Mouse (Mus musculus): ENCODE data around the gene Stum.

Stum gene

GRCm38 (mm10) chr1:180387750-180388480 is 95.4 kb downstream of the Stum start:
- in situ Hi-C loops (cut with MboI, MseI) = no loop called here

DNA sequence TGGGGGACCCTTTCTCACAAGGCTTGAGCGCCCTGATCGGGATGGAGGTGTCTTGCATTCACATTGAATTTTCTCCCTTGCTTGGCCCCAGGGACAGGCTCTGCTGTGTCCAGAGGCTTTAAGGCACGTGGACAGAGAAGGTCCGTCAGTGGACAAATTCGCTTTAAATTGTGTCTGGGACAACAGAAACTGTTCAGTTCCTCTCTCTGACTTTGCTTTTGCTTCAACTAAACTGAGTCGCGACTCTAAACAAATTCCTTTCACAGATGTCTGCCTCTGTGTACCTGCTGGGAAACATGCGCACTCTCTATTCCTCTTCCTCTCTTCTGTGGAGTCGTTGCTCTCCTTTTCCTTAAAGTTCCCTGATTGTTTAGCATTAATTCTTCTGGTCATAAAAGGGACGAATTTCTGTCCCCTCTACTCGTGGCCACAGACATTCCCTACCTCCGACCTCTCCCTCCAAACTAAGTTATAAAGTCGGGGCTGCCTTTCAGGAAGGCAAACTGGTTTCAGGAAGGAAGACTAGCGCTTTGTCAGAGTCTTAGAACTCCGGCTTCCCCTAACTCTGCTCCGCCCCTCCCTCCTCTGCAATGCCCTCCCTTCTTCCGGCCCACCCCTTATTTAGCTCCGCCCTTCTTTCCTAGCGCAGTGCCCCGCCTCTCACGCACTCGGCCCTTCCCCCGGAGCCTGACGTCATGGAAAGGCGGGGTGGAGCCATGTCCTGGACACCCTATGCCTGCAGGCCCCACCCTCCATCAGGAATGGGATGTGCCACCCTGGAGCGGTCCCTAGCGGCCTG is 96.2 kb downstream of the Stum start:
- in situ Hi-C loops (cut with MboI, MseI) = no loop called here

GRCm38 (mm10) chr1:180385308-180385707 is 98.0 kb downstream of the Stum start:
- in situ Hi-C loops (cut with MboI, MseI) = no loop called here

DNA sequence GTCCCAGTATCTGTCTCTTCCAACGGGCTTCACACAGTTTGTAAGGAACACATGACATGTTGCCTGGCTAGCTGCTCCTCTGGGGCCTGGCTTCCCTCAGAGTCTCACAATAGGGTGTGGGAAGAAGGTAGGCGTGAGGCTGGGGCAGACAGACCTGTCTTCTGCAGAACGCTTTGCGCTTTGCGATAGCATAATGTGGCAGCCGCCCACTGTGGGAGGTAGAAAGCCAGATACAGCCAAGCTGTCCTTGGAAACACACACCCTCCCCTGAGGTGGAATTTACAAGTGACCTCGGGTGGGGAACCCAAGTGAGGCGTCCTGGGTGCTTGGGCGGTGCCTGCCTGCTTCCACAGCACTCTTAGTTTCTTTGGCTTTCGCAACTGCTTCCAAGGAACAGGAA is 98.8 kb downstream of the Stum start:
- in situ Hi-C loops (cut with MboI, MseI) = no loop called here

GRCm38 (mm10) chr1:180383884-180384283 is 99.4 kb downstream of the Stum start:
- in situ Hi-C loops (cut with MboI, MseI) = no loop called here

Data from regulatory T cell (primary cell).